Mouse (Mus musculus) embryonic facial prominence, embryonic 10.5 days (tissue): ENCODE data around the gene Apon. TPM values are rescaled to one million over a fixed set of nuclear protein-coding genes. Genes with fewer than 3 reads are reported as not detected.
"Not testable (repeated sequence)": the region's sequence is repeated elsewhere in the genome, so short reads cannot be mapped to it uniquely, and the experiment has no call there.

ENCODE experiments used
- DNase-seq: peaks from one replicate; pipeline ENCODE4 v3.0.0-alpha.2; 2017; ENCODE audit warnings: low spot score
- H3K27ac ChIP-seq: fragments of 300-500 bp; sonication (generic); replicated peaks from 2 replicates; pipeline ENCODE4 v1.5.1; 2016; ENCODE audit warnings: mild to moderate bottlenecking
- H3K27me3 ChIP-seq: fragments of 300-500 bp; sonication (generic); replicated peaks from 2 replicates; pipeline ENCODE4 v1.6.1; 2016; ENCODE audit warnings: low read depth, mild to moderate bottlenecking; ENCODE audit not compliant: poor library complexity, severe bottlenecking
- H3K36me3 ChIP-seq: fragments of 300-500 bp; sonication (generic); replicated peaks from 2 replicates; pipeline ENCODE4 v1.6.1; 2016; ENCODE audit warnings: mild to moderate bottlenecking, moderate library complexity
- H3K4me1 ChIP-seq: fragments of 300-500 bp; sonication (generic); 2 replicates; pipeline ENCODE4 v1.6.1; 2016
- H3K4me3 ChIP-seq: fragments of 300-500 bp; sonication (generic); 2 replicates; pipeline ENCODE4 v1.5.1; 2016; ENCODE audit warnings: mild to moderate bottlenecking, moderate library complexity
- H3K9me3 ChIP-seq: fragments of 300-500 bp; sonication (generic); 2 replicates; pipeline ENCODE4 v1.6.1; 2016; ENCODE audit warnings: mild to moderate bottlenecking
- WGBS: fragments of 180-500 bp; shearing (Covaris S2); methylation state at CpG from one replicate; pipeline ENCODE4 v1.1.7; 2016; 5-methylcytosine and 5-hydroxymethylcytosine counted together
- polyA plus RNA-seq: library from polyadenylated mRNA; unstranded; fragments of >200 nt; fragmentation: Nextera tagmentation; extraction: Ambion mirVana; gene quantifications from 2 replicates; pipeline ENCODE4 v1.2.1, GENCODE M21; 2016

The Apon gene
- polyA plus RNA-seq = 0.49 and 0.69 TPM in 2 replicates

DNA sequence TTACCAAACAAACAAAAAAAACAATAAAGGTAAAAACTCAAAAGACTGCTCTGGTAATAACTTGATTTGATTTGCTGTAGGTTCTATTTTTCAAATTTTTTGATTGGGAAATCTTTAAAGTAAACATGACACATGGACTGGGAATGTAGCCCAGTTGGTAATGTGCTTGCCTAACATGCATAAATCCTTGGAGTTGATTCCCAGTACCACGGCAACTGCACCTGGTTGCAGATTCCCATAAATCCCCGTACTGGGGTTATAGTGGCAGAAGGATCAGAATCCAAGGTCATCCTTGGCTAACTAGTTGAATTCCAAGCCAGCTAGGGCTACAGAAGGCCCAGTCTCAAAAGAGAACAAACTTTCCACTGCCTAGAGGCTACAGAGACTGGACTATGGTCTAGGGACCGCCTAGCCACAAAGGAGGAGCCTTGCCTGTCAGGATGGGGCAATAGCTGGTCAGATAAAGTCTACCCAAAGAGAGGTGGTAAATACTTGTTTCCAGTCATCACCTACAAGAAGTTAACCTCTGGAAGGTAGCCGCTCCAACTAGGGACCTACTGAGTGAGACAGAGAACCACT, at the start of gene Apon:
TSS of gene Apon (plus strand) at position 420 of the 579 bp plus-strand sequence.
- no peak within 1 kb of the TSS for H3K4me3 ChIP-seq
- WGBS = 89% methylated on average over 4 of the region's 4 CpGs
- H3K27ac ChIP-seq = no peak within 1 kb of the TSS
- H3K36me3 ChIP-seq = peaks cover 61% of the 10 kb centered on the region
- H3K9me3 ChIP-seq = no peaks in the 10 kb centered on the region
- no peaks in the 10 kb centered on the region for H3K27me3 ChIP-seq
- peaks cover 5% of the 10 kb centered on the region; the same call in 1 of the 2 replicates for H3K4me1 ChIP-seq
- DNase-seq = no peak

DNA sequence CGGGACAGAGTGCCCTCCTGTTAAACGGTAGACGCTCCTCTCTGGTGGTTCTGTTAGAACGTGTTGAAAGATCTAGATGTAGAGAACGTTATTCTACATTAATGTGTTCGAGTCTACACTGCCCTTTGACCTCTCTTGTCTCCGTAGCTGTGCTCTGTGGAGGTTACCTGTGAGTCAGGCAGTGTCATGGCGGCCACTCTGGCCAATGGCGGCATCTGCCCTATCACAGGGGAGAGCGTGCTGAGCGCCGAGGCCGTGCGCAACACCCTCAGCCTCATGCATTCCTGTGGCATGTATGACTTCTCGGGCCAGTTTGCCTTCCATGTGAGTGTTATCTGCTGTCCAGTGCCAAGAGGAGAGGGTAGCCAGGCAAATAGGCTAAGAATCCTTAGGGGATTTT, 49.0 kb upstream of the Apon start:
- H3K36me3 ChIP-seq = peaks cover 30% of the 10 kb centered on the region
- no peak overlapping the region for H3K4me3 ChIP-seq
- no peak overlapping the region for H3K27ac ChIP-seq
- no peaks in the 10 kb centered on the region for H3K27me3 ChIP-seq
- no peak for DNase-seq
- H3K4me1 ChIP-seq = peaks cover 8% of the 10 kb centered on the region; the same call in 1 of the 2 replicates
- 90% methylated on average over 15 of the region's 15 CpGs for WGBS
- no peaks in the 10 kb centered on the region for H3K9me3 ChIP-seq

GRCm38 (mm10) chr10:128208326-128208725, 45.6 kb upstream of the Apon start:
- no peak for DNase-seq
- peaks cover 17% of the 10 kb centered on the region for H3K4me1 ChIP-seq
- H3K27ac ChIP-seq = no peak overlapping the region
- H3K27me3 ChIP-seq = peaks cover 4% of the 10 kb centered on the region
- 94% methylated on average over 10 of the region's 10 CpGs for WGBS
- peaks cover 35% of the 10 kb centered on the region for H3K36me3 ChIP-seq
- no peak overlapping the region for H3K4me3 ChIP-seq
- no peaks in the 10 kb centered on the region for H3K9me3 ChIP-seq

DNA sequence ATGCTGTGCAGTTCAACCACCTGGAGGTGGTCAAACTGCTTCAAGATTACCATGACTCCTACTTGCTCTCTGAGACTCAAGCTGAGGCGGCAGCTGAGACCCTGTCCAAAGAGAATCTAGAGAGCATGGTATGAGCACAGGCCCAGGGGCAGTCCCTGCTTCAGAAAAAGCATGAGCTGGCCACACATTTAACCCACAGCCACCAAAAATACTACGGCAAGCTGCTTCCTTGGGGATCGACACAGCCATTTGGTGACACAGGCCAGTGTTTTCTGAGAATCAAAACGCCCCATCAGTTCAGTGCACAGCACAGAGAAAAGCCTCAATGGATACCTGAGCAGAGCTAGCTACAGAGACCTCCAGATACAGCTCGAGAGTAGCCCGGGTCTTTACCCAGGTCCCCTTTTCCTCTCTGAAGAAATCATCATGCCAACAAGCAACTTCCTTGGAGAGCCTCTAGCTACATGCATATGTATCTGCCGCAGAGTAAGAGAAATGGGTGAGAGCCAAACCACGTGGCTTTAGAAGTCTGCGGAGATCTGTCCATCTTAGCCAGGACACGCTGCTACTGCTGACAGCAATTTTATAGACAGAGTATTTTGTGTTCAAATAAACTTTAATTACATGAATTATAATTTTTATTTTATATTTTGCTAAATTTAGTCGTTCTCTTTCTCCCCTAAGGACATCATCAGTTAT, 44.4 kb upstream of the Apon start:
- DNase-seq = no peak
- 95% methylated on average over 11 of the region's 11 CpGs for WGBS
- no peaks in the 10 kb centered on the region for H3K9me3 ChIP-seq

GRCm38 (mm10) chr10:128210131-128210530, 43.8 kb upstream of the Apon start:
- no peak for DNase-seq
- Histone ChIP-seq H3K36me3 (peaks cover 35% of the 10 kb centered on the region), H3K27ac (no peak overlapping the region), H3K4me3 (peak overlapping the region; percentile 80), H3K9me3 (no peaks in the 10 kb centered on the region), H3K4me1 (peaks cover 18% of the 10 kb centered on the region), H3K27me3 (peaks cover 20% of the 10 kb centered on the region)
- 88% methylated on average over 2 of the region's 2 CpGs for whole genome bisulfite sequencing

More for the DNA sequence above, 44.4 kb upstream of the Apon start:
- Histone ChIP-seq H3K4me1 (peaks cover 18% of the 10 kb centered on the region), H3K36me3 (peaks cover 35% of the 10 kb centered on the region), H3K4me3 (peak overlapping the region; percentile 18; the same call in 1 of the 2 replicates), H3K27me3 (peaks cover 14% of the 10 kb centered on the region), H3K27ac (no peak overlapping the region)

GRCm38 (mm10) chr10:128210954-128211353, 42.9 kb upstream of the Apon start:
- Histone ChIP-seq H3K4me1 (peaks cover 18% of the 10 kb centered on the region), H3K9me3 (no peaks in the 10 kb centered on the region), H3K4me3 (peak overlapping the region; percentile 80), H3K27ac (peak overlapping the region; percentile 78), H3K36me3 (peaks cover 35% of the 10 kb centered on the region), H3K27me3 (peaks cover 20% of the 10 kb centered on the region)
- peak; percentile 15 for DNase-seq
- WGBS = 34% methylated on average over 14 of the region's 14 CpGs

DNA sequence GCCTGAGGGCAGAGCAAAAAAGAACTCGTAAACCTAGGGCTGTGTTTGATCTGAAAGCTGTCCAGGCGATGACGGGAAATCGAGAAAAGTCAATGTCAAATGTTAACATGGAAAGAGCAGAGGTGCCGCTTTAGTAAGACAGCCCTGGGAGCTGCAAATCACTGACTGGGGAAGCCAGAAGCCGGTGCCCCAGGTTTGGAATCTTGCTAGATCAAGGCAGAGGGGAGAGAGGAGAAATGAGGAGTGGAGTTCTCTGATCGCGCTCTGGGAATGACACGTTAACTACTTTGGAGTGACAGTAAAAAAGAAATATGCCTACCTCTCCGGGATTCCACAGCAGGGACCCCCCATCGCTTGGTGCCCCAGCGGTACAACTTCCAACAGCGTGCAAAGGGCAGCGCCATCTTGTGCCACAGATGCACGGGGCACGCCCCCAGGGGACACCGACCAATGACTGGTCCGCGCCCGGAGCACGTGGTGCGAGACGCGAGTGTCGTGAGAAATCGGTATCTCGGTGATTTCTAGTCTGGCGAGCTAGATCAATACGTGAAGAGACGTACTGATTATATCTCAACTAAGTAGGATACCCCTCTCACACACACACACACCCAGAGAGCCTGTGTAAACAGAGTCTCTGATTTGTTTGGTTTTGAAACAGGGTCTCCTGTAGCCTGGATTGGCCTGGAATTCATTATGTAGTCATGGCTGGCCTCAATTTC, 42.3 kb upstream of the Apon start, which contains the start of gene Spryd4:
TSS of gene Spryd4 (minus strand) at position 418 of the 719 bp plus-strand sequence.
- Histone ChIP-seq H3K4me1 (peaks cover 18% of the 10 kb centered on the region), H3K27ac (peak within 1 kb of the TSS; percentile 78), H3K27me3 (peaks cover 20% of the 10 kb centered on the region), H3K36me3 (peaks cover 29% of the 10 kb centered on the region), H3K9me3 (no peaks in the 10 kb centered on the region), H3K4me3 (peak within 1 kb of the TSS; percentile 80)
- DNase-seq = peak; percentile 95
- WGBS = under 1% methylated on average over 30 of the region's 30 CpGs

DNA sequence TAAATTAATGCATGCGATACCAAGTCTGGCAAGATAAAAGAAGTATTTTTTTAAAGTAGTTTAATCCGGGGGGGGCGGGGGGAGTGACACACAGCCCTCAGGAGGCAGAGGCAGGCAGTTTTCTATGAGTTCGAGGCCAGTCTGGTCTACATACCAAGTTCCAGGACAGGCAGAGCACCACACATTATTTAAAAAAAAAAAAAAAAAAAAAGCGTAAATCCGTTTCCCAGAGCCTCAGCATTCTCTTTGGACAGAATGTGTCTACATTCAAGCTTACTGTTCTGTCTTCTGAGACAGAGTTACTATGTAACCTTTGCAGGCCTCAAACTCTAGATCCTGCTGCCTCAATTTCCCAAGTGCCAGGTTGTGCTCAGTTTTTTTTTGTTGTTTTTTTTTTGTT, 41.7 kb upstream of the Apon start:
- Histone ChIP-seq H3K27me3 (peaks cover 20% of the 10 kb centered on the region), H3K4me3 (peak overlapping the region; percentile 80), H3K27ac (peak overlapping the region; percentile 78), H3K9me3 (no peaks in the 10 kb centered on the region), H3K36me3 (peaks cover 24% of the 10 kb centered on the region), H3K4me1 (peaks cover 18% of the 10 kb centered on the region)
- WGBS = 48% methylated on average over 6 of the region's 6 CpGs
- DNase-seq = no peak

DNA sequence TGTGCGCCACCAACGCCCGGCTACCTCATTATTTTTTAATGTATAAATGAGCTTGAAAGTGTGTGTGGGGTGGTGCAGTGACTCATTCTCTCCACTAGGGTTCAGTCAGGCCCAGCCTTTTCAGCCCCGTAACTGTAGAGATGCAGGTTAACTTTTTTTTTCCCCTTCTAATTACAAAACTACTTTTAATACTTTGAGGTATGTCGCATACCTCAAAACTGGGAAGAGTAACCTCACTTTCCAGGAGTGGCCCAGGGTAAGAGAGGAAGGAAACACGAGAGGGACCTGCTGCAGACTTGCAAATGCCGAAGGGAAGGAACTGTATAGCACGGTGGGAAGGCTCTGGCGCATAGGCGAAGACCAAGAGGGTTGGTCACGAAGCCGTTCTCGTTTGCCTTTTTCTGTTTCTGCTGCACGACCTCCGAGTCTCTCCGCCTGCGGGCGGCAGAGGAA, 41.0 kb upstream of the Apon start:
- peaks cover 20% of the 10 kb centered on the region for H3K27me3 ChIP-seq
- H3K9me3 ChIP-seq = no peaks in the 10 kb centered on the region
- peaks cover 18% of the 10 kb centered on the region for H3K4me1 ChIP-seq
- 3% methylated on average over 18 of the region's 18 CpGs for WGBS
- peak overlapping the region; percentile 52 for H3K4me3 ChIP-seq
- no peak overlapping the region for H3K27ac ChIP-seq
- peaks cover 20% of the 10 kb centered on the region for H3K36me3 ChIP-seq
- DNase-seq = peak; percentile 69

- 91% methylated on average over 4 of the region's 4 CpGs for WGBS
- H3K27ac ChIP-seq = not testable (repeated sequence)
Measured at GRCm38 (mm10) chr10:128214112-128214511, 39.8 kb upstream of the Apon start.

GRCm38 (mm10) chr10:128214981-128215380, 38.9 kb upstream of the Apon start:
- Histone ChIP-seq H3K27me3 (peaks cover 20% of the 10 kb centered on the region), H3K36me3 (0 out of 2 replicates have a peak, but pooled peaks cover 5% of the 10 kb centered on the region), H3K27ac (no peak overlapping the region), H3K4me3 (no peak overlapping the region), H3K4me1 (peaks cover 18% of the 10 kb centered on the region), H3K9me3 (no peaks in the 10 kb centered on the region)
- no peak for DNase-seq
- WGBS = 86% methylated on average over 5 of the region's 5 CpGs

More at GRCm38 (mm10) chr10:128214112-128214511, 39.8 kb upstream of the Apon start:
- not testable (repeated sequence) for H3K9me3 ChIP-seq, H3K4me3 ChIP-seq, DNase-seq
- Histone ChIP-seq H3K4me1 (peaks cover 18% of the 10 kb centered on the region), H3K36me3 (peaks cover 12% of the 10 kb centered on the region), H3K27me3 (peaks cover 20% of the 10 kb centered on the region)

- Histone ChIP-seq H3K36me3 (no peaks in the 10 kb centered on the region), H3K27me3 (peaks cover 14% of the 10 kb centered on the region), H3K9me3 (no peaks in the 10 kb centered on the region), H3K4me1 (peaks cover 6% of the 10 kb centered on the region; the same call in 1 of the 2 replicates), H3K27ac (no peak overlapping the region), H3K4me3 (no peak overlapping the region)
- 94% methylated on average over 18 of the region's 18 CpGs for WGBS
- DNase-seq = no peak
Measured at GRCm38 (mm10) chr10:128218387-128219117, 35.3 kb upstream of the Apon start.
